Mouse (Mus musculus) gastrocnemius, adult 2 months (tissue): Measurements from ENCODE around the gene Spata31d1d. TPM values are rescaled to one million over a fixed set of nuclear protein-coding genes. Genes with fewer than 3 reads are reported as not detected.

Source experiments
- DNase-seq: peaks from one replicate; pipeline ENCODE4 v3.0.0; 2022
- H3K27ac ChIP-seq: fragments of 200-600 bp; 2 replicates; pipeline ENCODE4 v1.8.1; 2022; ENCODE audit warnings: mild to moderate bottlenecking
- H3K4me3 ChIP-seq: fragments of 200-600 bp; 2 replicates; pipeline ENCODE4 v1.8.1; 2022; ENCODE audit warnings: mild to moderate bottlenecking, moderate library complexity
- CTCF ChIP-seq: fragments of 200-600 bp; IDR thresholded peaks from 2 replicates; pipeline ENCODE4 v1.8.1; 2022; ENCODE audit warnings: antibody characterized with exemption, mild to moderate bottlenecking, moderate library complexity
- intact Hi-C: fragments of 180-260 bp; cut with DNase I; formaldehyde crosslinking; loops from one replicate; pipeline ENCODE4 v1.15.1; 2025
- total RNA-seq, 2 experiments: library from RNA; stranded (reverse); gene quantifications; 2 replicates each; pipeline ENCODE4 v1.2.3; 2021

The Spata31d1d gene
- total RNA-seq, 2 experiments from 2014 or later, result not detected

DNA sequence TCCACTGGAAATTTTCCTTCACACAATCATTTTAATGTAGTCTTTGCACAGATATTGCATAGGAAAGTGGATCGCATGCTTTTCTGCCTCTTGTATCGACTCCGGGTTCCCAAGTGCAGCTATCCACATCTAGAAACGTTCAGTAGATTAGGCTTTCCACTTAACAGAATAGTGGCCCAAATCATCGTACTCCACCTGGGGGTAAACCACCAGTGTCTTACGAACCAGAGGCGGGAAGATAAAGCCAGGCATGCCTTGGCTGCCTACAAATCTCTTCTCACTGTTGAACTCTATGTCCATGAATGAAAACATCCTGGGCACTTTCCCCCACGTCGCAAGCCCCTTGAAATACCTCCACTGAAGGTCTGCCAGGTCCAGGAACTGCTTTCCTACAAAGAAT lies 42.2 kb downstream of the Spata31d1d start:
- H3K27ac ChIP-seq, result no peak overlapping the region
- no peak overlapping the region for H3K4me3 ChIP-seq
- intact Hi-C loops, result no loop called here
- no peak for TF ChIP-seq CTCF
- DNase-seq, result no peak

DNA sequence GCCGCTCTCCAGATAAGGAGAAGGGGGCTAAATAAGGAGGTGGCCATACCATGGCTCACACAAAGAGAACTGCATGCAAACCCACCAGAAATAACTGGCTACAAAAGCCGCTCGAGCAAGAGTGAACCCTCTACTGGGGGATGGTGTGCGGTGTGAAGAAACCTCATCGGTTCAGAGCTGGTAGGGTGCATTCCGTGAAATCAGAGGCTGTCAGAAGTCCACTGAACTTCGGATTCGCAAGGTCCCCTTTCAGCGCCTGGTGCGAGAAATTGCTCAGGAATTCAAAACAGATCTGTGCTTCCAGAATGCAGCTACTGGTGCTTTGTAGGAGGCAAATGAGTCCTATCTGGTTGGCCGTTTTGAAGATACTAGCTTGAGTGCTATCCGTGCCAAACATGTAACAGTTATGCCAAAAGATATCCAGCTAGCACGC lies 43.2 kb downstream of the Spata31d1d start:
- peak overlapping the region; percentile 43 for H3K4me3 ChIP-seq
- no peak overlapping the region for H3K27ac ChIP-seq
- peak; percentile 53 for TF ChIP-seq CTCF
- intact Hi-C loops, result no loop called here
- no peak for DNase-seq

DNA sequence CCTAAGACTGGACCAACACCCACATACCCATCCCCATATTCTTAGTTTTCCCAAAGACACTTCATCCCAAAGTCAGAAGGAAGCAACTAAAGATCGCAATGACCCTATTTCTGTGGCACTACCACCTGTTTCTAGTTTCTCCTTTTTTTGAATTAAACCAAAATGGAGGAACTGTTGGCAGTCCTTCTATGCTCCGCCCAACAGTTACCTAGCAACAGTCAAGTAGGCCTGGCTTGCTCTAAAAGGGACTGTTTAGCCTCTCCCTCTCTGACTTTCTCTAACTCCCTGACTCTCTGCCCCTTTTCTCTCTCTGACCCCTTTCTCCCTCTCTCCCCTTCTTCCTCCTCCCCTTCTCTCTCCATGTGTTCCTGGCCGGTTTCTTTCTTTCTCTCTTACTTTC lies 46.3 kb downstream of the Spata31d1d start:
- intact Hi-C loops, result no loop called here
- no peak for DNase-seq
- no peak for TF ChIP-seq CTCF
- no peak overlapping the region for H3K4me3 ChIP-seq
- H3K27ac ChIP-seq, result no peak overlapping the region

DNA sequence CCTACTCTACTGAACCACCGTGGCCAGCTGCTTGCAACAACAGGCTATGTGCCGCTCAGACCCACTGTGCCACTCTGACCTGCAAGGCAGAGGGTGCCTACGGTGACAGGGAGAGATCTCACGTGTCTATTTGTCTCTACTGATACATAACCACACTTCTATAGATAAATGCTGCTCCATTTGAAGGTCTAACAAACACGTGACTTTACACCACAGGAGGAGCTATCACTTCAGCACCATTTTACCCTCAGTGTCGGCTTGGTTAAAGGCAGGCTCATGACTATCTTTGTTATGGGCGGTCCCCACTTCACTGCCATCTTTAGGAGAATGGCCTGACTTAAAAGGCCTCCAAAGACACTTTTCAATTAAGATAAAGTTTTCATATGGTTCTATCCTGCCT lies 48.9 kb downstream of the Spata31d1d start:
- no peak for DNase-seq
- TF ChIP-seq CTCF, result no peak
- Histone ChIP-seq H3K27ac (no peak overlapping the region), H3K4me3 (no peak overlapping the region)
- intact Hi-C loops, result no loop called here

DNA sequence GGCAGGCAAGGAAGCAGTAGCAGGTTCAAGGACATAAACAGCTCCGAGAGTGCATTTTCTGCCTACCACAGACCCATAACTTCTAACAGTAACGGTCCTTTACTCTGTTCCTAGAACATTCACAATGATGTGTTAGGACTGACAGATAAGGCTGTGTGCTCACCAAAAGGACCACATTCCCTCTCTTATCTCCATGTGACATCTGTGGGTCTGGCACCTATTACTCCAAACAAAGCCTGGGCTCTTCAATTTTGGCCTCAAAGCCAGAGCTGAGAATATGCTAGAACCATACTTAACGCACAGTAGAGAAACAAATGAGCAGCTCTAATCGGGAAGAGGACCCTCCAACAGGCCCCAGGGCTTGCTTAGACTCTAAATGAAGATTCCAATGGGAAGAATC lies 51.6 kb downstream of the Spata31d1d start:
- Histone ChIP-seq H3K27ac (no peak overlapping the region), H3K4me3 (no peak overlapping the region)
- no peak for DNase-seq
- intact Hi-C loops, result no loop called here
- TF ChIP-seq CTCF, result no peak

DNA sequence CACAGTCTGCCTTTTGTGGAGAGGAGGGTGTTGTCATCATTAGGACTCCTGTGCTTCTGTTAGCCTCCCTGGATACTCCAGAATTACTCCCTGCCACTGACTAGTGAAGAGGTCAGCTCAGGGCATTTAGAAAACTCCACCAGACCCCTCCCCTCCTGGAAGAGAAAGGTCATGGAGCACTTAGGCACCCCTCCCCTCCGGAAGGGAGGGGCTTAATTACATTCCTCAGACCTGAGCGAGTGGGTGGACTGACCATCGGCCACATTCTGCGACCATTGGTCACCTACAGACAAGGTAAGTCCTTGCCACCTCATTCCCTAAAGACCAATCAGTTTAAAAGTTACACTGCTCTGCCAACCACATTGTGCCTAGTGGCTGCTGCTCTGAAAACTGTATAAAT lies 52.2 kb downstream of the Spata31d1d start:
- no peak overlapping the region for H3K27ac ChIP-seq
- H3K4me3 ChIP-seq, result no peak overlapping the region
- intact Hi-C loops, result no loop called here
- DNase-seq, result no peak
- no peak for TF ChIP-seq CTCF

DNA sequence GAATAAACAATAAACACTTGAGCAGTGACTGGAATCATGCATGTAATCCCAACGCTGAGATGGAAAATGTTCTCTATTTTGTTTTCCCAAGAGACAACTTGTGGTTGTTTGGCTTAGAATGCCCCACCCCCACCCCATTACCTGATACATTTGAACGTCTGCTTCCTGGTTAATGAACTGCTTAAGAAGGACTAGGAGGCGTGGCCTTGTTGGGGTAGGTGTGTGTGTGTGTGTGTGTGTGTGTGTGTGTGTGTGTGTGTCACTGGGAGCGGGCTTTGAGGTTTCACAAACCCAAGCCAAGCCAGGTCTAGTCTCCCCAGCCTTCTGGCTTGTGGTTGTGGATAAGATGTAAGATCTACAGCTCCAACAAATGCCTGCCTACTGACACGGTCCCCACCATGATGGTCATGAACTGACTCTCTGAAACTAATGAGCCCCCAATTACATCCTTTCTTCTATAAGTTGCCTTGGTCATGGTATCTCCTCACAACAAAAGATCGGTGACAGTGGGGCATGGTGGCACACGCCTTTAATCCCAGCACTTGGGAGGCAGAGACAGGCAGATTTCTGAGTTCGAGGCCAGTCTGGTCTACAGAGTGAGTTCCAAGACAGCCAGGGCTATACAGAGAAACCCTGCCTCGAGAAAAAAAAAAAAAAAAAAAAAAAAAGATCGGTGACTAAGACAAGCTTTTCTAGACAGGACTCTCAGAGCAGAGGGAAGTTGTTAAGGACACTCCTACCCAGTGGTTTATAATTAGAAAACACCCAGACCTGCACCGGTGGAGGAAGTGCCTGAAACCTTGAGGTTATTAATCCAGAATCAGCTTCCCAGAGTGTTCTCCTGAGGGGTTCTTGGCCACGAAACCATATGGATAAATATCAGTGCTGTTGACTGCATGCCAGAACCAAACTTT lies 55.0 kb downstream of the Spata31d1d start:
- Histone ChIP-seq H3K27ac (no peak overlapping the region), H3K4me3 (no peak overlapping the region)
- intact Hi-C loops, result no loop called here
- no peak for TF ChIP-seq CTCF
- DNase-seq, result no peak

Other genes starting within 250 kb of the Spata31d1d start
- 10 to 100 TPM; 59.1 to 71.0 TPM for gene Agtpbp1, start 146.5 kb downstream of the Spata31d1d start, total RNA-seq
- 10 to 100 TPM; 29.2 to 32.7 TPM for gene Naa35, start 146.5 kb downstream of the Spata31d1d start, total RNA-seq
- gene Golm1, start 55.9 kb downstream of the Spata31d1d start, total RNA-seq, result 10 to 100 TPM in 1 of 2 experiments, 1 to 10 TPM in 1; 4.5 to 11.5 TPM
- gene 4921517D22Rik, start 37.6 kb downstream of the Spata31d1d start, total RNA-seq, result not detected
- not detected for gene Spata31d1a, start 21.4 kb downstream of the Spata31d1d start, total RNA-seq
- gene Spata31d1b, start 19.5 kb downstream of the Spata31d1d start, total RNA-seq, result not detected
- gene 1700014D04Rik, start 15.0 kb upstream of the Spata31d1d start, total RNA-seq, result not detected
- gene Isca1, start 38.1 kb upstream of the Spata31d1d start, total RNA-seq, result 100 to 1,000 TPM; 185 to 198 TPM
- not detected for gene Gm49354, start 50.5 kb upstream of the Spata31d1d start, total RNA-seq
- gene Tut7, start 91.4 kb upstream of the Spata31d1d start, total RNA-seq, result 10 to 100 TPM; 40.5 to 43.5 TPM